Mouse (Mus musculus) C2C12 (cell line): ENCODE results near the gene Vmn1r218.

Experiments used
- CTCF ChIP-seq: IDR thresholded peaks from one replicate; pipeline ENCODE4 v1.5.1; 2011; ENCODE audit not compliant: control insufficient read depth, insufficient read depth, insufficient read length
- FOSL1 ChIP-seq: IDR thresholded peaks from one replicate; pipeline ENCODE4 v1.8.0; 2011; ENCODE audit warnings: mild to moderate bottlenecking, low read length; ENCODE audit not compliant: poor library complexity, insufficient read depth, severe bottlenecking
- MAX ChIP-seq: IDR thresholded peaks from one replicate; pipeline ENCODE4 v1.6.1; 2011; ENCODE audit warnings: mild to moderate bottlenecking, control low read depth
- MYOD1 ChIP-seq: IDR thresholded peaks from one replicate; pipeline ENCODE4 v1.6.1; 2011; ENCODE audit warnings: low read depth; ENCODE audit not compliant: control insufficient read depth, insufficient read length
- MYOG ChIP-seq: IDR thresholded peaks from one replicate; pipeline ENCODE4 v1.6.1; 2011; ENCODE audit not compliant: control insufficient read depth, insufficient read length; ENCODE audit errors: extremely low read depth
- USF1 ChIP-seq: IDR thresholded peaks from one replicate; pipeline ENCODE4 v1.6.1; 2011; ENCODE audit warnings: low read depth, mild to moderate bottlenecking, control low read depth, moderate library complexity

- TF ChIP-seq MAX = no peak
- TF ChIP-seq CTCF = no peak
- no peak for TF ChIP-seq MYOD1
- TF ChIP-seq FOSL1 = no peak
- TF ChIP-seq MYOG = no peak
- TF ChIP-seq USF1 = no peak
Observed at GRCm38 (mm10) chr13:23133501-23133900, 546 bp downstream of the Vmn1r218 start.
